Mouse (Mus musculus) megakaryocyte, embryonic 14.5 days (primary cell): ENCODE data around the gene Gm3187.
"Not testable (repeated sequence)": the region's sequence is repeated elsewhere in the genome, so short reads cannot be mapped to it uniquely, and the experiment has no call there.

Experiments
- FLI1 ChIP-seq: IDR thresholded peaks from 2 replicates; pipeline ENCODE4 v1.6.1; 2012; ENCODE audit warnings: low read length, inconsistent platforms, mixed read lengths
- GATA1 ChIP-seq: IDR thresholded peaks from 3 replicates; pipeline ENCODE4 v1.6.1; 2012; ENCODE audit warnings: mixed read lengths, low read length, inconsistent platforms, borderline replicate concordance

- not testable (repeated sequence) for TF ChIP-seq GATA1, FLI1
Observed at GRCm38 (mm10) chr14:5460469-5460868, 23.5 kb upstream of the Gm3187 start.
